Mouse (Mus musculus): ENCODE data around the gene Igfbpl1.

GRCm38 (mm10) chr4:45824049-45824760 is 2.5 kb downstream of the Igfbpl1 start:
- TF ChIP-seq CTCF (IDR thresholded peaks at IDR 0.05; ENCODE audit: low read depth, low read length) (no peak), POLR2A (IDR thresholded peaks at IDR 0.05; ENCODE audit: borderline replicate concordance, low read depth, low read length) (no peak)

Data from bone marrow macrophage, adult 2 months (primary cell).